Mouse (Mus musculus) adrenal gland, adult (tissue): ENCODE measurements at regions not wholly inside any gene's neighbourhood (a gene's known extent, or its start where the extent isn't known, plus 50 kb on each side); places are given as distances from the start of the nearest gene placed in this dataset.
"Not testable (repeated sequence)": the region's sequence is repeated elsewhere in the genome, so short reads cannot be mapped to it uniquely, and the experiment has no call there.

ENCODE experiments used
- DNase-seq, 2 experiments: peaks; one replicate each; pipeline ENCODE4 v3.0.0; 2022 to 2023; ENCODE audit warnings: low spot score in 1 of 2; ENCODE audit not compliant: inconsistent age in 2 of 2

GRCm38 (mm10) chr15:90882349-90882748 lies 167.4 kb downstream of the Kif21a start:
- DNase-seq = not testable (repeated sequence)

- no peak for DNase-seq
These were observed 180.3 kb downstream of the Kif21a start for GRCm38 (mm10) chr15:90869452-90869851.

GRCm38 (mm10) chr15:90853763-90854162 lies 174.5 kb upstream of the Cpne8 start:
- not testable (repeated sequence) for DNase-seq

- DNase-seq = no peak
These were observed 172.8 kb upstream of the Cpne8 start for GRCm38 (mm10) chr15:90851991-90852390.

- DNase-seq = peak in 1 of 2 experiments; percentile 41
These were observed 162.2 kb upstream of the Cpne8 start for GRCm38 (mm10) chr15:90841471-90841870.

- no peak for DNase-seq
These were observed 156.4 kb upstream of the Cpne8 start for GRCm38 (mm10) chr15:90835586-90835985.

- no peak for DNase-seq
These were observed 148.6 kb upstream of the Cpne8 start for GRCm38 (mm10) chr15:90827816-90828215.

GRCm38 (mm10) chr15:90822306-90822705 lies 143.1 kb upstream of the Cpne8 start:
- no peak for DNase-seq

GRCm38 (mm10) chr15:90819949-90820655 lies 140.9 kb upstream of the Cpne8 start:
- DNase-seq = no peak

GRCm38 (mm10) chr15:90818161-90818560 lies 138.9 kb upstream of the Cpne8 start:
- no peak for DNase-seq

- no peak for DNase-seq
These were observed 134.7 kb upstream of the Cpne8 start for GRCm38 (mm10) chr15:90813907-90814306.

GRCm38 (mm10) chr15:90810341-90810740 lies 131.1 kb upstream of the Cpne8 start:
- no peak for DNase-seq

GRCm38 (mm10) chr15:90808236-90808635 lies 129.0 kb upstream of the Cpne8 start:
- DNase-seq = no peak

- DNase-seq = no peak
These were observed 118.8 kb upstream of the Cpne8 start for GRCm38 (mm10) chr15:90798056-90798455.

- no peak for DNase-seq
These were observed 110.7 kb upstream of the Cpne8 start for GRCm38 (mm10) chr15:90789941-90790340.

GRCm38 (mm10) chr15:90784741-90785140 lies 105.5 kb upstream of the Cpne8 start:
- DNase-seq = no peak

GRCm38 (mm10) chr15:90767521-90767920 lies 88.3 kb upstream of the Cpne8 start:
- no peak for DNase-seq

- not testable (repeated sequence) for DNase-seq
These were observed 85.3 kb upstream of the Cpne8 start for GRCm38 (mm10) chr15:90764501-90764900.

- DNase-seq = no peak
These were observed 54.7 kb upstream of the Cpne8 start for GRCm38 (mm10) chr15:90733891-90734290.
